Mouse (Mus musculus): ENCODE data around the gene Trp53i11.

- no peak for TF ChIP-seq CTCF (IDR thresholded peaks at IDR 0.05; ENCODE audit: low read depth, low read length)
- TF ChIP-seq POLR2A (IDR thresholded peaks at IDR 0.05; ENCODE audit: insufficient read depth, low read length) = no peak
- TF ChIP-seq EP300 (IDR thresholded peaks at IDR 0.05; ENCODE audit: insufficient read depth, low read depth, low read length) = no peak
Measured at GRCm38 (mm10) chr2:93193806-93194205, 6.5 kb downstream of the Trp53i11 start.
